Comparison of ENCODE assay signal across 8 mouse cellular contexts in genomic region chr14:25459998-25460800, GRCm38 (mm10). TPM values are rescaled to one million over a fixed set of nuclear protein-coding genes. Genes with fewer than 3 reads are reported as not detected.
DNase-seq lines count a peak whose midpoint lies in the region; ATAC-seq lines count a peak whose summit lies in the region.

No protein-coding gene starts in this region.

- H3K4me3 ChIP-seq in forebrain, embryonic 11.5 days (ENCODE audit: low read depth, low read length), result peak overlapping the region; percentile 98
- H3K4me3 ChIP-seq in limb, embryonic 10.5 days, result peak overlapping the region; percentile 91
- H3K4me3 ChIP-seq in midbrain, embryonic 10.5 days, result peak overlapping the region; percentile 99

- ATAC-seq in CD4-positive, CD25-positive, alpha-beta regulatory T cell, adult 4 months, result peak; percentile 28
- ATAC-seq in forebrain, embryonic 11.5 days (replicated peaks; ENCODE audit: low FRiP score), result no peak
- no peak for ATAC-seq in megakaryocyte-erythroid progenitor cell, adult 5-6 weeks (replicated peaks; ENCODE audit: low FRiP score, low TSS enrichment, poor library complexity, severe bottlenecking)

- DNase-seq in adrenal gland, adult 8-10 months, result peak; percentile 61
- peak; percentile 78 for DNase-seq in forebrain, embryonic 11.5 days (ENCODE audit: low spot score)
- peak; percentile 66 for DNase-seq in heart, postnatal 25 days (ENCODE audit: low spot score)
- DNase-seq in limb, embryonic 10.5 days (ENCODE audit: low spot score), result peak; percentile 69
- DNase-seq in midbrain, embryonic 10.5 days (ENCODE audit: low spot score), result no peak
- DNase-seq in spleen, postnatal 14 days (ENCODE audit: low spot score in 2 of 2), result peak; percentile 46 to 48

- H3K4me2 ChIP-seq in forebrain, embryonic 11.5 days (ENCODE audit: low read depth, low read length, severe bottlenecking), result peak overlapping the region; percentile 95

- H3K27ac ChIP-seq in forebrain, embryonic 11.5 days (ENCODE audit: low read depth, low read length), result peak overlapping the region; percentile 99
- H3K27ac ChIP-seq in limb, embryonic 10.5 days, result peak overlapping the region; percentile 97
- H3K27ac ChIP-seq in midbrain, embryonic 10.5 days (replicated peaks), result peak overlapping the region; percentile 99

- intact Hi-C loops in heart, postnatal 25 days (cut with DNase I), result loop anchor here (2.0 to 10.0 kb wide), 5 partner anchors 63 to 965 kb away; no protein-coding TSS in a partner anchor

- H3K27me3 ChIP-seq in forebrain, embryonic 11.5 days (ENCODE audit: control insufficient read depth, insufficient read depth, low read length), result no peaks in the 10 kb centered on the region
- H3K27me3 ChIP-seq in limb, embryonic 10.5 days (ENCODE audit: low read depth, poor library complexity, severe bottlenecking), result no peaks in the 10 kb centered on the region
- H3K27me3 ChIP-seq in midbrain, embryonic 10.5 days (ENCODE audit: low read depth, poor library complexity, severe bottlenecking), result peaks cover 3% of the 10 kb centered on the region; the same call in 1 of the 2 replicates

- WGBS in forebrain, embryonic 11.5 days, result under 1% methylated on average over 60 of the region's 63 CpGs
- under 1% methylated on average over 60 of the region's 63 CpGs for WGBS in limb, embryonic 10.5 days
- under 1% methylated on average over 63 of the region's 63 CpGs for WGBS in midbrain, embryonic 10.5 days

- peak overlapping the region; percentile 99 for H3K9ac ChIP-seq in forebrain, embryonic 11.5 days (ENCODE audit: low read length)

- no peaks in the 10 kb centered on the region for H3K36me3 ChIP-seq in forebrain, embryonic 11.5 days (ENCODE audit: control insufficient read depth, insufficient read depth, low read length)
- H3K36me3 ChIP-seq in limb, embryonic 10.5 days, result no peaks in the 10 kb centered on the region
- no peaks in the 10 kb centered on the region for H3K36me3 ChIP-seq in midbrain, embryonic 10.5 days

- H3K9me3 ChIP-seq in forebrain, embryonic 11.5 days (ENCODE audit: control insufficient read depth, low read length), result no peaks in the 10 kb centered on the region
- H3K9me3 ChIP-seq in limb, embryonic 10.5 days (replicated peaks), result no peaks in the 10 kb centered on the region
- H3K9me3 ChIP-seq in midbrain, embryonic 10.5 days (replicated peaks), result no peaks in the 10 kb centered on the region

- H3K4me1 ChIP-seq in forebrain, embryonic 11.5 days (replicated peaks; ENCODE audit: control insufficient read depth, insufficient read depth, low read length), result peaks cover 53% of the 10 kb centered on the region
- H3K4me1 ChIP-seq in limb, embryonic 10.5 days, result peaks cover 76% of the 10 kb centered on the region
- H3K4me1 ChIP-seq in midbrain, embryonic 10.5 days, result peaks cover 83% of the 10 kb centered on the region

RNA-seq across cellular contexts. Expression of gene Zmiz1, which starts 1.2 kb away (rescaled TPM):
- polyA plus RNA-seq in CD4-positive, CD25-positive, alpha-beta regulatory T cell, adult 4 months (2017; shearing (Covaris generic)), result 10 to 100 TPM; 21.2 to 34.3 TPM
- 100 to 1,000 TPM in 2 of 4 experiments, 10 to 100 TPM in 2; 90.3 to 192 (median 125) TPM for total RNA-seq in adrenal gland, adult 8-10 months (2022)
- polyA plus RNA-seq in forebrain, embryonic 11.5 days (2014; fragmentation: Nextera tagmentation; extraction: Ambion mirVana), result 70.1 and 71.2 TPM in 2 replicates
- total RNA-seq in heart, postnatal 25 days (2021), result 10 to 100 TPM; 40.2 to 49.9 TPM
- polyA plus RNA-seq in limb, embryonic 10.5 days (2016; fragmentation: Nextera tagmentation; extraction: Ambion mirVana), result 43.8 and 55.5 TPM in 2 replicates
- 42.2 and 55.8 TPM in 2 replicates for polyA plus RNA-seq in midbrain, embryonic 10.5 days (2016; fragmentation: Nextera tagmentation; extraction: Ambion mirVana)
- 51.3 and 56.9 TPM in 2 replicates for total RNA-seq in megakaryocyte-erythroid progenitor cell, adult 5-6 weeks (2014; fragmentation: Nextera tagmentation)
- 6.7 and 12.6 TPM in 2 replicates for total RNA-seq in megakaryocyte-erythroid progenitor cell, adult 5-6 weeks (2017)
